In genomic region chr10:18323701-18324100, GRCm38 (mm10) we compare ENCODE assay signal across 34 mouse cellular contexts. TPM values are rescaled to one million over a fixed set of nuclear protein-coding genes. Genes with fewer than 3 reads are reported as not detected.
A peak's percentile ranks its signal among the peaks of the same experiment; 100 is the strongest.
DNase-seq lines count a peak whose midpoint lies in the region; ATAC-seq and TF ChIP-seq lines count a peak whose summit lies in the region.
"Had no signal": no experiment of that assay in that cellular context is flagged by ENCODE, and none has a peak within 500 bp of the region (broad histone marks: within the 10 kb centered on the region; RNA-seq: fewer than 3 reads in every experiment).

No protein-coding gene starts in this region.

- 36% methylated on average over 4 of the region's 4 CpGs for WGBS in lung, postnatal 0 days
- 37% methylated on average over 4 of the region's 4 CpGs for WGBS in lung, adult 2 months
- WGBS in stomach, postnatal 0 days, result 35% methylated on average over 4 of the region's 4 CpGs

- H3K4me1 ChIP-seq in lung, postnatal 0 days (ENCODE audit: insufficient read depth, low read depth, low read length), result no peaks in the 10 kb centered on the region
- no peaks in the 10 kb centered on the region; the same call in 1 of the 2 replicates for H3K4me1 ChIP-seq in lung, adult 2 months (ENCODE audit: control insufficient read depth, insufficient read depth, low read length)
- H3K4me1 ChIP-seq in stomach, postnatal 0 days (replicated peaks; ENCODE audit: control insufficient read depth, insufficient read depth), result no peaks in the 10 kb centered on the region
- H3K4me1 ChIP-seq: liver, embryonic 13.5 days had no signal

- TF ChIP-seq POLR2A in lung, adult 2 months (IDR thresholded peaks at IDR 0.05; ENCODE audit: borderline replicate concordance, extremely low read depth, low read depth, low read length), result no peak

- DNase-seq in lung, postnatal 0 days (ENCODE audit: low spot score), result peak; percentile 29
- DNase-seq in lung, adult 2 months, result no peak
- DNase-seq in ES-CJ7 (ENCODE audit: low read depth, low spot score), result peak; percentile 53
- DNase-seq in ZHBTc4 (ENCODE audit: low read depth, low spot score), result peak; percentile 59
- DNase-seq in stomach, postnatal 0 days (ENCODE audit: low spot score), result peak; percentile 20
- DNase-seq in left cerebral cortex, adult 9 months (ENCODE audit: low spot score in 2 of 2), result no peak
- no peak for DNase-seq in layer of hippocampus, adult 8-10 months (ENCODE audit: low spot score in 2 of 2)
- DNase-seq: adrenal gland, adult 2 months; adrenal gland, postnatal 36 days; B cell, adult 2 months; cerebellum, adult 8-10 months; cerebellum, postnatal 36 days; forebrain, postnatal 0 days; gastrocnemius, postnatal 10 days; heart, postnatal 36 days; kidney, adult 2 months; kidney, postnatal 36 days; liver, embryonic 13.5 days; lung, adult 18-20 months; right cerebral cortex, adult 18-20 months; right cerebral cortex, postnatal 4 days had no signal

- 0 out of 2 replicates have a peak, but pooled peaks cover 3% of the 10 kb centered on the region for H3K27me3 ChIP-seq in lung, postnatal 0 days (replicated peaks; ENCODE audit: insufficient read depth, low read length)
- no peaks in the 10 kb centered on the region for H3K27me3 ChIP-seq in stomach, postnatal 0 days (ENCODE audit: control insufficient read depth, insufficient read depth, low read length)
- H3K27me3 ChIP-seq: embryonic facial prominence, embryonic 12.5 days; hindbrain, embryonic 12.5 days; intestine, embryonic 15.5 days; limb, embryonic 15.5 days; neural tube, embryonic 15.5 days had no signal

- no peak overlapping the region for H3K4me3 ChIP-seq in lung, postnatal 0 days (ENCODE audit: low read depth, low read length)
- H3K4me3 ChIP-seq in lung, adult 2 months (replicated peaks; ENCODE audit: extremely low read depth, low read depth, low read length), result no peak overlapping the region
- no peak overlapping the region for H3K4me3 ChIP-seq in stomach, postnatal 0 days (ENCODE audit: low read depth, low read length)
- H3K4me3 ChIP-seq: embryonic facial prominence, embryonic 12.5 days; erythroblast, embryonic 14.5 days; forebrain, embryonic 12.5 days; hindbrain, embryonic 12.5 days; intestine, embryonic 15.5 days; layer of hippocampus, adult 2 months; limb, embryonic 10.5 days; limb, embryonic 15.5 days; liver, embryonic 13.5 days; midbrain, embryonic 12.5 days; neural tube, embryonic 15.5 days had no signal

- H3K36me3 ChIP-seq in lung, postnatal 0 days (ENCODE audit: insufficient read depth, low read length), result no peaks in the 10 kb centered on the region
- no peaks in the 10 kb centered on the region for H3K36me3 ChIP-seq in stomach, postnatal 0 days (ENCODE audit: control insufficient read depth, insufficient read depth, low read length)
- H3K36me3 ChIP-seq: embryonic facial prominence, embryonic 12.5 days; forebrain, embryonic 12.5 days; hindbrain, embryonic 12.5 days; intestine, embryonic 15.5 days; limb, embryonic 10.5 days; limb, embryonic 15.5 days; liver, embryonic 13.5 days; midbrain, embryonic 12.5 days; neural tube, embryonic 15.5 days had no signal

- no peak for TF ChIP-seq EP300 in lung, postnatal 0 days (IDR thresholded peaks at IDR 0.05)
- no peak for TF ChIP-seq EP300 in stomach, postnatal 0 days (optimal IDR thresholded peaks at IDR 0.05)

- ATAC-seq in lung, postnatal 0 days, result no peak
- ATAC-seq in stomach, postnatal 0 days (ENCODE audit: low FRiP score, low TSS enrichment), result no peak
- ATAC-seq: activated CD4-positive, CD25-positive, alpha-beta regulatory T cell, adult 4 months; forebrain, postnatal 0 days; hindbrain, postnatal 0 days; intestine, embryonic 15.5 days had no signal

- no peaks in the 10 kb centered on the region for H3K9me3 ChIP-seq in lung, postnatal 0 days (ENCODE audit: low read length)
- no peaks in the 10 kb centered on the region for H3K9me3 ChIP-seq in stomach, postnatal 0 days (ENCODE audit: control insufficient read depth, low read length)
- H3K9me3 ChIP-seq: embryonic facial prominence, embryonic 12.5 days; forebrain, embryonic 12.5 days; hindbrain, embryonic 12.5 days; intestine, embryonic 15.5 days; limb, embryonic 10.5 days; limb, embryonic 15.5 days; liver, embryonic 13.5 days; midbrain, embryonic 12.5 days; neural tube, embryonic 15.5 days had no signal

- H3K4me2 ChIP-seq in lung, postnatal 0 days (replicated peaks; ENCODE audit: low read depth, low read length), result no peak overlapping the region
- H3K4me2 ChIP-seq in stomach, postnatal 0 days (replicated peaks; ENCODE audit: low read depth), result no peak overlapping the region
- H3K4me2 ChIP-seq: embryonic facial prominence, embryonic 12.5 days; forebrain, embryonic 12.5 days; heart, embryonic 11.5 days; hindbrain, embryonic 12.5 days; intestine, embryonic 15.5 days; limb, embryonic 15.5 days; liver, embryonic 13.5 days; midbrain, embryonic 12.5 days; neural tube, embryonic 15.5 days had no signal

- no peak for TF ChIP-seq CTCF in lung, postnatal 0 days (IDR thresholded peaks at IDR 0.05)
- TF ChIP-seq CTCF in lung, adult 2 months (IDR thresholded peaks at IDR 0.05; ENCODE audit: insufficient read depth, low read length), result no peak
- no peak for TF ChIP-seq CTCF in stomach, postnatal 0 days (IDR thresholded peaks at IDR 0.05; ENCODE audit: low read depth)

- H3K27ac ChIP-seq in lung, postnatal 0 days (ENCODE audit: low read length), result no peak overlapping the region
- peak overlapping the region; percentile 49 for H3K27ac ChIP-seq in stomach, postnatal 0 days (replicated peaks)
- H3K27ac ChIP-seq: embryonic facial prominence, embryonic 12.5 days; forebrain, embryonic 12.5 days; hindbrain, embryonic 12.5 days; hindbrain, postnatal 0 days; intestine, embryonic 15.5 days; layer of hippocampus, adult 2 months; limb, embryonic 10.5 days; limb, embryonic 15.5 days; liver, embryonic 13.5 days; midbrain, embryonic 12.5 days; neural tube, embryonic 15.5 days had no signal

- H3K9ac ChIP-seq in lung, postnatal 0 days (replicated peaks; ENCODE audit: low read depth), result no peak overlapping the region
- no peak overlapping the region for H3K9ac ChIP-seq in stomach, postnatal 0 days (ENCODE audit: low read length)
- H3K9ac ChIP-seq: embryonic facial prominence, embryonic 12.5 days; forebrain, embryonic 12.5 days; forebrain, postnatal 0 days; hindbrain, embryonic 12.5 days; intestine, embryonic 15.5 days; limb, embryonic 15.5 days; liver, embryonic 13.5 days; midbrain, embryonic 12.5 days; neural tube, embryonic 15.5 days had no signal

RNA-seq across cellular contexts. Expression of gene Nhsl1, which starts 4.9 kb away (rescaled TPM):
- 1.9 and 3.0 TPM in 2 replicates for polyA plus RNA-seq in lung, postnatal 0 days (2015; fragmentation: Nextera tagmentation; extraction: Ambion mirVana)
- polyA plus RNA-seq in lung, adult 2 months (2012; rRNA removed), result 5.9 and 9.0 TPM in 2 replicates
- 4.3 and 4.7 TPM in 2 replicates for polyA plus RNA-seq in stomach, postnatal 0 days (2015; fragmentation: Nextera tagmentation; extraction: Ambion mirVana)
- total RNA-seq in layer of hippocampus, adult 8-10 months (2022), result 10 to 100 TPM; 40.7 to 45.2 (median 41.2) TPM
- polyA plus RNA-seq: erythroblast, embryonic 14.5 days had no signal

Comparison
In these comparisons a context has a peak if more than half of its experiments do, and no peak if none do; other contexts are left out.
1. DNase-seq: peak in lung, postnatal 0 days (single experiment), ES-CJ7 (single experiment), ZHBTc4 (single experiment) and stomach, postnatal 0 days (single experiment); none in lung, adult 2 months (single experiment), left cerebral cortex, adult 9 months (0 of 2) and layer of hippocampus, adult 8-10 months (0 of 2).